Mouse (Mus musculus): ENCODE measurements at regions not wholly inside any gene's neighbourhood (a gene's known extent, or its start where the extent isn't known, plus 50 kb on each side); places are given as distances from the start of the nearest gene placed in this dataset.

GRCm38 (mm10) chr14:86329176-86329575 is 811.9 kb downstream of the Diaph3 start:
- no peaks in the 10 kb centered on the region for H3K36me3 ChIP-seq (ENCODE audit: insufficient read depth, low read length)
- no peak overlapping the region for H3K27ac ChIP-seq
- H3K4me3 ChIP-seq (replicated peaks; ENCODE audit: low read depth, low read length) = no peak overlapping the region
- no peaks in the 10 kb centered on the region for H3K9me3 ChIP-seq (replicated peaks; ENCODE audit: low read length)
- DNase-seq (ENCODE audit: low spot score) (no peak), ATAC-seq (replicated peaks; ENCODE audit: low FRiP score, low read depth) (no peak)
- H3K9ac ChIP-seq (ENCODE audit: low read depth, low read length) = no peak overlapping the region
- H3K4me1 ChIP-seq (replicated peaks; ENCODE audit: insufficient read depth, low read length) = no peaks in the 10 kb centered on the region
- no peaks in the 10 kb centered on the region for H3K27me3 ChIP-seq (ENCODE audit: insufficient read depth, low read length)
- no peak overlapping the region for H3K4me2 ChIP-seq (ENCODE audit: low read length)
- no peak for TF ChIP-seq CTCF (IDR thresholded peaks at IDR 0.05; ENCODE audit: low read depth)
- WGBS = 57% methylated on average over 3 of the region's 3 CpGs

- H3K4me2 ChIP-seq (ENCODE audit: low read length) = no peak overlapping the region
- H3K36me3 ChIP-seq (ENCODE audit: insufficient read depth, low read length) = no peaks in the 10 kb centered on the region
- DNase-seq (ENCODE audit: low spot score) = no peak
- H3K4me1 ChIP-seq (replicated peaks; ENCODE audit: insufficient read depth, low read length) = no peaks in the 10 kb centered on the region
- no peak for ATAC-seq (replicated peaks; ENCODE audit: low FRiP score, low read depth)
- no peak overlapping the region for H3K4me3 ChIP-seq (replicated peaks; ENCODE audit: low read depth, low read length)
- no peak overlapping the region for H3K9ac ChIP-seq (ENCODE audit: low read depth, low read length)
- WGBS = 69% methylated on average over 9 of the region's 9 CpGs
- no peaks in the 10 kb centered on the region for H3K27me3 ChIP-seq (ENCODE audit: insufficient read depth, low read length)
- no peak for TF ChIP-seq CTCF (IDR thresholded peaks at IDR 0.05; ENCODE audit: low read depth)
- H3K9me3 ChIP-seq (replicated peaks; ENCODE audit: low read length) = no peaks in the 10 kb centered on the region
- no peak overlapping the region for H3K27ac ChIP-seq
Measured at GRCm38 (mm10) chr14:86327646-86328045, 813.4 kb downstream of the Diaph3 start.

- Histone ChIP-seq H3K4me2 (ENCODE audit: low read length) (no peak overlapping the region), H3K36me3 (ENCODE audit: insufficient read depth, low read length) (no peaks in the 10 kb centered on the region), H3K27me3 (ENCODE audit: insufficient read depth, low read length) (no peaks in the 10 kb centered on the region), H3K27ac (peak overlapping the region; percentile 3; the same call in 1 of the 2 replicates), H3K9me3 (replicated peaks; ENCODE audit: low read length) (no peaks in the 10 kb centered on the region), H3K4me1 (replicated peaks; ENCODE audit: insufficient read depth, low read length) (no peaks in the 10 kb centered on the region), H3K4me3 (replicated peaks; ENCODE audit: low read depth, low read length) (no peak overlapping the region), H3K9ac (ENCODE audit: low read depth, low read length) (no peak overlapping the region)
- DNase-seq (ENCODE audit: low spot score) (peak; percentile 53), ATAC-seq (replicated peaks; ENCODE audit: low FRiP score, low read depth) (no peak)
- TF ChIP-seq CTCF (IDR thresholded peaks at IDR 0.05; ENCODE audit: low read depth) = no peak
- 8% methylated on average over 7 of the region's 7 CpGs for WGBS
Measured at GRCm38 (mm10) chr14:86322365-86322764, 818.7 kb downstream of the Diaph3 start.

GRCm38 (mm10) chr14:86315974-86316373 is 825.1 kb downstream of the Diaph3 start:
- Histone ChIP-seq H3K4me1 (replicated peaks; ENCODE audit: insufficient read depth, low read length) (no peaks in the 10 kb centered on the region), H3K36me3 (ENCODE audit: insufficient read depth, low read length) (no peaks in the 10 kb centered on the region), H3K9me3 (replicated peaks; ENCODE audit: low read length) (no peaks in the 10 kb centered on the region), H3K4me2 (ENCODE audit: low read length) (no peak overlapping the region), H3K27ac (no peak overlapping the region), H3K27me3 (ENCODE audit: insufficient read depth, low read length) (no peaks in the 10 kb centered on the region), H3K4me3 (replicated peaks; ENCODE audit: low read depth, low read length) (no peak overlapping the region), H3K9ac (ENCODE audit: low read depth, low read length) (no peak overlapping the region)
- TF ChIP-seq CTCF (IDR thresholded peaks at IDR 0.05; ENCODE audit: low read depth) = no peak
- WGBS = 75% methylated on average over 6 of the region's 6 CpGs
- DNase-seq (ENCODE audit: low spot score) = no peak
- no peak for ATAC-seq (replicated peaks; ENCODE audit: low FRiP score, low read depth)

- no peak overlapping the region for H3K4me2 ChIP-seq (ENCODE audit: low read length)
- no peak overlapping the region for H3K27ac ChIP-seq
- DNase-seq (ENCODE audit: low spot score) (peak; percentile 69), ATAC-seq (replicated peaks; ENCODE audit: low FRiP score, low read depth) (no peak)
- H3K4me1 ChIP-seq (replicated peaks; ENCODE audit: insufficient read depth, low read length) = no peaks in the 10 kb centered on the region
- no peaks in the 10 kb centered on the region for H3K9me3 ChIP-seq (replicated peaks; ENCODE audit: low read length)
- TF ChIP-seq CTCF (IDR thresholded peaks at IDR 0.05; ENCODE audit: low read depth) = no peak
- H3K9ac ChIP-seq (ENCODE audit: low read depth, low read length) = no peak overlapping the region
- H3K27me3 ChIP-seq (ENCODE audit: insufficient read depth, low read length) = no peaks in the 10 kb centered on the region
- WGBS = 37% methylated on average over 7 of the region's 7 CpGs
- no peak overlapping the region for H3K4me3 ChIP-seq (replicated peaks; ENCODE audit: low read depth, low read length)
- H3K36me3 ChIP-seq (ENCODE audit: insufficient read depth, low read length) = no peaks in the 10 kb centered on the region
Measured at GRCm38 (mm10) chr14:86308949-86309543, 832.0 kb downstream of the Diaph3 start.

GRCm38 (mm10) chr14:86307806-86308205 is 833.2 kb downstream of the Diaph3 start:
- Histone ChIP-seq H3K4me2 (ENCODE audit: low read length) (no peak overlapping the region), H3K27ac (no peak overlapping the region; the same call in 1 of the 2 replicates), H3K4me1 (replicated peaks; ENCODE audit: insufficient read depth, low read length) (no peaks in the 10 kb centered on the region), H3K9me3 (replicated peaks; ENCODE audit: low read length) (no peaks in the 10 kb centered on the region), H3K9ac (ENCODE audit: low read depth, low read length) (no peak overlapping the region), H3K27me3 (ENCODE audit: insufficient read depth, low read length) (no peaks in the 10 kb centered on the region), H3K4me3 (replicated peaks; ENCODE audit: low read depth, low read length) (no peak overlapping the region), H3K36me3 (ENCODE audit: insufficient read depth, low read length) (no peaks in the 10 kb centered on the region)
- TF ChIP-seq CTCF (IDR thresholded peaks at IDR 0.05; ENCODE audit: low read depth) = peak; percentile 82
- DNase-seq (ENCODE audit: low spot score) (peak; percentile 72), ATAC-seq (replicated peaks; ENCODE audit: low FRiP score, low read depth) (0 out of 2 replicates have a peak, but pooled peaks have one; percentile 36)
- WGBS = 26% methylated on average over 2 of the region's 2 CpGs

- H3K4me3 ChIP-seq (replicated peaks; ENCODE audit: low read depth, low read length) = no peak overlapping the region
- H3K9ac ChIP-seq (ENCODE audit: low read depth, low read length) = no peak overlapping the region
- no peaks in the 10 kb centered on the region for H3K4me1 ChIP-seq (replicated peaks; ENCODE audit: insufficient read depth, low read length)
- no peak for DNase-seq (ENCODE audit: low spot score)
- no peaks in the 10 kb centered on the region for H3K27me3 ChIP-seq (ENCODE audit: insufficient read depth, low read length)
- no peak overlapping the region for H3K27ac ChIP-seq
- WGBS = 82% methylated on average over 5 of the region's 5 CpGs
- H3K36me3 ChIP-seq (ENCODE audit: insufficient read depth, low read length) = no peaks in the 10 kb centered on the region
- no peak for ATAC-seq (replicated peaks; ENCODE audit: low FRiP score, low read depth)
- H3K9me3 ChIP-seq (replicated peaks; ENCODE audit: low read length) = no peaks in the 10 kb centered on the region
- no peak for TF ChIP-seq CTCF (IDR thresholded peaks at IDR 0.05; ENCODE audit: low read depth)
- H3K4me2 ChIP-seq (ENCODE audit: low read length) = no peak overlapping the region
Measured at GRCm38 (mm10) chr14:86301666-86302065, 839.4 kb downstream of the Diaph3 start.
